Mouse (Mus musculus) 3134 (cell line): ENCODE measurements around the gene Adtrp.

ENCODE experiments used
- DNase-seq: peaks from one replicate; pipeline ENCODE4 v3.0.0-alpha.2; 2011; ENCODE audit warnings: low spot score; ENCODE audit not compliant: insufficient read length; ENCODE audit errors: extremely low read depth

Adtrp gene

GRCm38 (mm10) chr13:41847516-41848126 lies at the start of gene Adtrp:
Adtrp (minus strand) TSS chr13:41847684.
- no peak for DNase-seq

DNA sequence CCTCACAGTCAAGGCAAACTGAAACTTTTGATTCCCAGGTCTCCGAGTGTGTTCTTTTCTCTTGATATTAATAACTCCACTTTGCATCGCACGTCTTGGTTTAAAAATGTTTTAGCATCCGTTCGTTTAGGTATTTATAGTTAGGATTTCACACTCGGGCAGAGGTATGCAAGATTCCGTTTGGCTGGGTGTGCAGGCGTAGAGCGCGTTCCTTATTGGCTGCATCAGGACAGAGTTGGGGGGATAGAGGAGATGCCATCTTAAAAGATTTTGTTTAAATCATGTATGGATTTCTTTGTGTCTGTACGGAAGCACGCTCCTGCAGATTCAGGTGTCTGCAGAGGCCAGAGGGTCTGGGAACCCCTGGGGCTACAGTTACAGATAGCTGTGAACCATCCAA lies 44.5 kb upstream of the Adtrp start:
- no peak for DNase-seq

- no peak for DNase-seq
Measured at GRCm38 (mm10) chr13:41890618-41891017, 43.1 kb upstream of the Adtrp start.

- no peak for DNase-seq
Measured at GRCm38 (mm10) chr13:41890111-41890600, 42.7 kb upstream of the Adtrp start.

DNA sequence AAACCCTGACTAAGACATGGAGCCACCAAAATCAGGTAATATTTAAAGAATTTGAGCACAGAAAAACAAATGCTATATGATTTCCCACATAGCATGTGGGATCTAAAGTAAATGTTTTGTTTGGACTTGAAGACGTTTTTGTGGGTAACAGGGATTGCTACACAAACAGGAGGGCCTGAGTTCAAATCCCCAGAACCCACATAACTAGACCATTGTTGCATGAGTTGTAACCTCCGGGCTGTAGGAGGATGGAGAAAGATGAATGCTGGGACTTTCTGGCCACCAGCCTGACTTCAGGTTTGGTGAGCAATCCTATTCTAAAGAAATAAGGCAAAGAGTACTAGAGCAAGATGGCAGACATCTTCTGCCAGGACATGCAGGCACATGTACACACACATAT lies 41.2 kb upstream of the Adtrp start:
- no peak for DNase-seq

- DNase-seq: no peak
Measured at GRCm38 (mm10) chr13:41886120-41886519, 38.6 kb upstream of the Adtrp start.

- no peak for DNase-seq
Measured at GRCm38 (mm10) chr13:41883665-41884291, 36.3 kb upstream of the Adtrp start.

- DNase-seq: no peak
Measured at GRCm38 (mm10) chr13:41881201-41881600, 33.7 kb upstream of the Adtrp start.

GRCm38 (mm10) chr13:41880525-41880924 lies 33.0 kb upstream of the Adtrp start:
- no peak for DNase-seq

DNA sequence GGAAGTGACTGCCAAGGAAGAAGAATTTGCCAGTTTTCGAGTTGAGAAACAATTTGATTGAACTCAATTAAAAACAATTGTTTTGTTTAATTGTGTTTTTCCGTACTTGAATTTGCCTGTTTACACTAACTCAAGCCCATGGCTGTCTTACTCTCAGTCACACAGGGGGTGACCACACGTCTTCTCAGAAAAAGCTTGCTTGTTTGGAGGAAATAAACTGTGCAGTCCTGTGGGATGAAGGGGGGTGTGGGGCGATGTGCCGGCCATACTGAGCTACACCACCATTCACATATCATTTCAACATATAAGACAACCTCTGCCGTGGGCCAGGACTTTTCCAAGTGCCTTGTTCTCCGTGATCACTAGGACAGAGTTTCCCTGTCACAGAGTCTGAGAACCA lies 25.2 kb upstream of the Adtrp start:
- DNase-seq: no peak

GRCm38 (mm10) chr13:41872161-41872562 lies 24.7 kb upstream of the Adtrp start:
- DNase-seq: no peak

DNA sequence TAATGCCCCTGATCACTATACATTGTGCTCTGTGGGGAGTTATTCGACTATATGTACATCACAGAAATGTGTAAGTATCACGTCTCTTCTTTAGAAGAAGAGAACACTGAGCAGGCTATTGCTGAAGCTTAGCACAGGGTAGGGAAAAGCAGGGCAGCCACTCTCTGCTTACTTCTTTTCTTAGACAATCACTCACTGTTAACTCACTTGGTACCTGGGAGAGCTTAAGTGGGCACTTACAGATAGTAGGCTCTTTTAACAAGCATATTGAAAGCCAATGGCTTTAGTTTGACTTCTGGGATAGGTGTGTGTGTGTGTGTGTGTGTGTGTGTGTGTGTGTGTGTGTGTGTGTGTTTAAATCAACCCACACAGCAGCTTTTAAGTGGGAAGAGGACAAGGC lies 20.0 kb upstream of the Adtrp start:
- no peak for DNase-seq

DNA sequence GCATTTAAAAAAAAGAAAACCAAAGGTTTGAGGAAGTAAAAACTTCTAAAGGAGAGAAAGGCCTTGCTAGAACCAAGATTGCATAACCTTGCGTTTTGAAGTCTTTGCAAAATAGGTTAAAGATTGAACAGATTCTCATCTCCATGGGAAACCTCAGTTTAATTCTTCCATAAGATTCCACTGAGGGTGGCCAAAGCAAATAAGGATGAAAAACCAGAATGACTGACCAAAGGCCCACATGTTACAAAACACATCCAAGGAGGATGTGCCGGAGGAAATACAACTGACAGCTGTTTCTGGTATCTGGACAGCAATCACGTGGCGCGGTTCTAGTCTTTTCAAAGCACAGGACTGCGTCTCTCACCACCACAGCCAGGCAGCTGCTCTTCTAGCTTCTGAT lies 18.1 kb upstream of the Adtrp start:
- DNase-seq: no peak

GRCm38 (mm10) chr13:41865071-41865470 lies 17.6 kb upstream of the Adtrp start:
- DNase-seq: no peak

- no peak for DNase-seq
Measured at GRCm38 (mm10) chr13:41860603-41861405, 13.3 kb upstream of the Adtrp start.

- DNase-seq: no peak
Measured at GRCm38 (mm10) chr13:41855206-41856185, 8.0 kb upstream of the Adtrp start.

DNA sequence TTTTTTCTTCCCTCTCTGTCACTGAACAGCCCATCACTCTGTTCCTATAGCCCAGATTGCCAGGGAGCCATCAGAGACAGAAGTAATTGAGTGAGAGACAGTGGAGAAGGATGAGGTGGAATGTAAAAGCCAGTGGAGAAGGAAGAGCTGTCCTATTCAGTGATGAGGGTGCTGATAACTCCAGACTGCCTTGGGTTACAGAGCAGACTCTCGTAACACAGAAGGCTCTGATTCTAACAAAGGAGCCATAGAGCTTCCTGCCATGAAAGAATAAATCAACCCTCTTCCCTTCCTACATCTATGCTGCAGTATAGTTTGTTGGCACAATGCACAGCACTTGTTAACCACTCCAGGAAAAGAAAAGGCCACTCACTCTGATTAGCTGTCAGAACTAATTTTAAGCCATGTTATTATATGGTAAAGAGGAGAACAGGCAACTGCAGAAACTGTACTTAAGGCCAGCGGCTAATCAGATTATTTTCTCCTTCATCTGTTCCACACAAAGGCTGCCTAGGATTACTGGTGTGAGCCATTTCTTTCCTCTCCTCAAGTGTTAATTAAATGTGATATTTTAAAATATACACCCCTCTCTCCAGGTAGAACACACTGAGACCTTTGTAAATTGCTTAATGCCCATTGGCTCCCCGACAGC lies 3.4 kb upstream of the Adtrp start:
- no peak for DNase-seq

- DNase-seq: no peak
Measured at GRCm38 (mm10) chr13:41846516-41846915, 968 bp downstream of the Adtrp start.

- DNase-seq: no peak
Measured at GRCm38 (mm10) chr13:41845013-41845412, 2.5 kb downstream of the Adtrp start.

DNA sequence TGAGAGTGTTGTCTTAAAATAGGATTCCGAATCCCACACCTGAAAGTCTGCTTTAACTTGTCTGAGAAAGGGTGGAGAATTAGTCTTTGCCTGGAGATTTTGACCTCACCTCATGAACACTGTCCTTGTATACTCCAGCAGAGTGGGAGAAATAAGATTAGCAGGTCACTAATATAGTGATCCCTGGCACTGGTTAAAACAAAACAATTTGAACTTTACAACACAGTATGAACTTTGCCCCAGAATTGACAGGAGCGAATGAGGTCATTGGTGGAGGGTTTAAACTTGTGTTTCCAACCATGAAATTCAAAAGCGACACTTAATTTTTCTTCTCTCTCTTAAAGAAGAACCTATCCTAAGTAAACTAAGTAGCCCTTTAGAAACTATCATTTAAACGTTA lies 3.4 kb downstream of the Adtrp start:
- no peak for DNase-seq
